Mouse (Mus musculus) embryonic facial prominence, embryonic 11.5 days (tissue): Measurements from ENCODE around the gene Erbin. TPM values are rescaled to one million over a fixed set of nuclear protein-coding genes. Genes with fewer than 3 reads are reported as not detected.

Source experiments
- ATAC-seq: fragments of 200-750 bp; cut with Nextera tagmentation; replicated peaks from 2 replicates; pipeline ENCODE4 v1.8.0; 2017; ENCODE audit warnings: low read depth; ENCODE audit not compliant: insufficient number of reproducible peaks, low FRiP score, low TSS enrichment
- DNase-seq: peaks from one replicate; pipeline ENCODE4 v3.0.0-alpha.2; 2015; ENCODE audit warnings: low spot score
- H3K27ac ChIP-seq: fragments of 300-500 bp; sonication (generic); replicated peaks from 2 replicates; pipeline ENCODE4 v1.5.1; 2014; ENCODE audit warnings: mild to moderate bottlenecking, low read depth, low read length, control low read depth
- H3K27me3 ChIP-seq: fragments of 300-500 bp; sonication (generic); 2 replicates; pipeline ENCODE4 v1.6.1; 2014; ENCODE audit warnings: mild to moderate bottlenecking, low read length, moderate library complexity, mixed read lengths; ENCODE audit not compliant: control insufficient read depth, insufficient read depth
- H3K36me3 ChIP-seq: fragments of 300-500 bp; sonication (generic); replicated peaks from 2 replicates; pipeline ENCODE4 v1.6.1; 2014; ENCODE audit warnings: low read depth, mild to moderate bottlenecking, low read length, moderate library complexity, mixed read lengths; ENCODE audit not compliant: control insufficient read depth, insufficient read depth
- H3K4me1 ChIP-seq: fragments of 300-500 bp; sonication (generic); 2 replicates; pipeline ENCODE4 v1.6.1; 2014; ENCODE audit warnings: low read length, mixed read lengths; ENCODE audit not compliant: control insufficient read depth, insufficient read depth
- H3K4me2 ChIP-seq: fragments of 300-500 bp; sonication (generic); 2 replicates; pipeline ENCODE4 v1.6.1; 2014; ENCODE audit warnings: low read depth, mild to moderate bottlenecking, control low read depth, low read length, moderate library complexity
- H3K4me3 ChIP-seq: fragments of 300-500 bp; sonication (generic); 2 replicates; pipeline ENCODE4 v1.5.1; 2014; ENCODE audit warnings: low read depth, low read length, control low read depth
- H3K9ac ChIP-seq: fragments of 300-500 bp; sonication (generic); replicated peaks from 2 replicates; pipeline ENCODE4 v1.6.1; 2014; ENCODE audit warnings: mild to moderate bottlenecking, control low read depth, low read length
- H3K9me3 ChIP-seq: fragments of 300-500 bp; sonication (generic); replicated peaks from 2 replicates; pipeline ENCODE4 v1.6.1; 2016; ENCODE audit warnings: mild to moderate bottlenecking, low read length, inconsistent platforms, mixed read lengths; ENCODE audit not compliant: control insufficient read depth
- WGBS: fragments of 180-500 bp; shearing (Covaris S2); extraction: QIAGEN DNeasy Blood & Tissue Kit; methylation state at CpG from one replicate; pipeline ENCODE4 v1.1.7; 2014; 5-methylcytosine and 5-hydroxymethylcytosine counted together
- polyA plus RNA-seq: library from polyadenylated mRNA; unstranded; fragments of >200 nt; fragmentation: Nextera tagmentation; extraction: Ambion mirVana; gene quantifications from 2 replicates; pipeline ENCODE4 v1.2.1, GENCODE M21; 2014

Gene Erbin
- 32.2 and 36.8 TPM in 2 replicates for polyA plus RNA-seq

GRCm38 (mm10) chr13:103920261-103920932 is at the start of gene Erbin:
TSS of gene Erbin (minus strand) at chr13:103920514.
- ATAC-seq: peak; percentile 78
- Histone ChIP-seq H3K9me3 (no peaks in the 10 kb centered on the region), H3K4me1 (no peaks in the 10 kb centered on the region), H3K9ac (peak within 1 kb of the TSS; percentile 100), H3K27ac (peak within 1 kb of the TSS; percentile 100), H3K4me2 (peak within 1 kb of the TSS; percentile 67), H3K4me3 (peak within 1 kb of the TSS; percentile 93), H3K27me3 (no peaks in the 10 kb centered on the region), H3K36me3 (no peaks in the 10 kb centered on the region)
- DNase-seq: peak; percentile 72
- under 1% methylated on average over 45 of the region's 93 CpGs for WGBS

- Histone ChIP-seq H3K9ac (no peak overlapping the region), H3K36me3 (no peaks in the 10 kb centered on the region), H3K9me3 (no peaks in the 10 kb centered on the region), H3K4me1 (peaks cover 3% of the 10 kb centered on the region; the same call in 1 of the 2 replicates), H3K27ac (peak overlapping the region; percentile 3; the same call in 1 of the 2 replicates), H3K4me2 (no peak overlapping the region), H3K27me3 (no peaks in the 10 kb centered on the region), H3K4me3 (no peak overlapping the region)
- ATAC-seq (0 out of 2 replicates have a peak, but pooled peaks have one; percentile 4), DNase-seq (peak; percentile 55)
- 57% methylated on average over 6 of the region's 6 CpGs for WGBS
Observed at GRCm38 (mm10) chr13:103969912-103970311, 49.6 kb upstream of the Erbin start.

GRCm38 (mm10) chr13:103967987-103968386 is 47.7 kb upstream of the Erbin start:
- DNase-seq: no peak
- Histone ChIP-seq H3K27ac (no peak overlapping the region), H3K4me3 (no peak overlapping the region), H3K9ac (no peak overlapping the region), H3K27me3 (no peaks in the 10 kb centered on the region), H3K9me3 (no peaks in the 10 kb centered on the region), H3K36me3 (no peaks in the 10 kb centered on the region), H3K4me1 (peaks cover 3% of the 10 kb centered on the region; the same call in 1 of the 2 replicates), H3K4me2 (no peak overlapping the region)
- 82% methylated on average over 9 of the region's 9 CpGs for WGBS
- ATAC-seq: no peak

GRCm38 (mm10) chr13:103966696-103967215 is 46.4 kb upstream of the Erbin start:
- Histone ChIP-seq H3K27ac (no peak overlapping the region), H3K9me3 (no peaks in the 10 kb centered on the region), H3K9ac (no peak overlapping the region), H3K4me3 (no peak overlapping the region), H3K27me3 (no peaks in the 10 kb centered on the region), H3K36me3 (no peaks in the 10 kb centered on the region), H3K4me1 (peaks cover 3% of the 10 kb centered on the region; the same call in 1 of the 2 replicates), H3K4me2 (no peak overlapping the region)
- WGBS: 91% methylated on average over 8 of the region's 8 CpGs
- ATAC-seq: no peak
- DNase-seq: no peak

GRCm38 (mm10) chr13:103965187-103965586 is 44.9 kb upstream of the Erbin start:
- DNase-seq (no peak), ATAC-seq (no peak)
- 96% methylated on average over 2 of the region's 2 CpGs for WGBS
- Histone ChIP-seq H3K9ac (no peak overlapping the region), H3K27ac (no peak overlapping the region), H3K9me3 (no peaks in the 10 kb centered on the region), H3K4me1 (peaks cover 3% of the 10 kb centered on the region; the same call in 1 of the 2 replicates), H3K27me3 (no peaks in the 10 kb centered on the region), H3K36me3 (no peaks in the 10 kb centered on the region), H3K4me3 (no peak overlapping the region), H3K4me2 (no peak overlapping the region)

- Histone ChIP-seq H3K27me3 (no peaks in the 10 kb centered on the region), H3K9ac (no peak overlapping the region), H3K9me3 (no peaks in the 10 kb centered on the region), H3K27ac (no peak overlapping the region), H3K36me3 (no peaks in the 10 kb centered on the region), H3K4me2 (no peak overlapping the region), H3K4me1 (no peaks in the 10 kb centered on the region), H3K4me3 (no peak overlapping the region)
- ATAC-seq: no peak
- no peak for DNase-seq
- 71% methylated on average over 2 of the region's 2 CpGs for WGBS
Observed at GRCm38 (mm10) chr13:103963094-103963493, 42.8 kb upstream of the Erbin start.

- 67% methylated on average over 5 of the region's 5 CpGs for WGBS
- Histone ChIP-seq H3K4me3 (no peak overlapping the region), H3K27me3 (no peaks in the 10 kb centered on the region), H3K9me3 (no peaks in the 10 kb centered on the region), H3K27ac (no peak overlapping the region), H3K4me2 (no peak overlapping the region), H3K36me3 (no peaks in the 10 kb centered on the region), H3K9ac (no peak overlapping the region), H3K4me1 (no peaks in the 10 kb centered on the region; the same call in 1 of the 2 replicates)
- ATAC-seq (no peak), DNase-seq (peak; percentile 25)
Observed at GRCm38 (mm10) chr13:103959841-103960240, 39.5 kb upstream of the Erbin start.

- Histone ChIP-seq H3K36me3 (no peaks in the 10 kb centered on the region), H3K4me3 (no peak overlapping the region), H3K4me2 (no peak overlapping the region), H3K9ac (no peak overlapping the region), H3K27ac (no peak overlapping the region), H3K9me3 (no peaks in the 10 kb centered on the region), H3K27me3 (no peaks in the 10 kb centered on the region), H3K4me1 (no peaks in the 10 kb centered on the region; the same call in 1 of the 2 replicates)
- DNase-seq: no peak
- WGBS: 79% methylated on average over 9 of the region's 9 CpGs
- no peak for ATAC-seq
Observed at GRCm38 (mm10) chr13:103958607-103959123, 38.4 kb upstream of the Erbin start.
